Mouse (Mus musculus): ENCODE results near the gene Ccdc80. TPM values are rescaled to one million over a fixed set of nuclear protein-coding genes. Genes with fewer than 3 reads are reported as not detected.

Ccdc80 gene
- polyA plus RNA-seq, 1 experiment from 2014 or later: 88.5 TPM

GRCm38 (mm10) chr16:45117200-45117599, 24.0 kb downstream of the Ccdc80 start:
- peaks cover 6 to 15% of the 10 kb centered on the region in 2 experiments; a peak in 3 of 4 replicates for H3K4me1 ChIP-seq (ENCODE audit: control insufficient read depth in 2 of 2, insufficient read depth in 2 of 2, low read length in 2 of 2)
- H3K4me2 ChIP-seq (ENCODE audit: low read length): no peak overlapping the region
- H3K27me3 ChIP-seq (ENCODE audit: control insufficient read depth, insufficient read depth, low read length): no peaks in the 10 kb centered on the region
- H3K36me3 ChIP-seq (ENCODE audit: control insufficient read depth, insufficient read depth, low read length): peaks cover 58% of the 10 kb centered on the region
- no peak for ATAC-seq (ENCODE audit: insufficient number of reproducible peaks, insufficient read depth, low FRiP score, low read depth)
- no peaks in the 10 kb centered on the region for H3K9me3 ChIP-seq (ENCODE audit: control insufficient read depth, low read length)
- H3K27ac ChIP-seq (replicated peaks in 1 of 2; ENCODE audit: control insufficient read depth in 1 of 2, insufficient read depth in 1 of 2, low read depth in 2 of 2, low read length in 2 of 2): no peak overlapping the region
- H3K4me3 ChIP-seq (ENCODE audit: control insufficient read depth in 1 of 2, insufficient read depth in 1 of 2, low read depth in 1 of 2, low read length in 2 of 2): no peak overlapping the region
- H3K9ac ChIP-seq (ENCODE audit: low read length): no peak overlapping the region
- WGBS: 91% methylated on average over 3 of the region's 3 CpGs

- Histone ChIP-seq H3K4me1 (ENCODE audit: control insufficient read depth in 2 of 2, insufficient read depth in 2 of 2, low read length in 2 of 2) (peaks cover 6 to 15% of the 10 kb centered on the region in 2 experiments; a peak in 3 of 4 replicates), H3K4me2 (ENCODE audit: low read length) (no peak overlapping the region), H3K9ac (ENCODE audit: low read length) (no peak overlapping the region), H3K27me3 (ENCODE audit: control insufficient read depth, insufficient read depth, low read length) (no peaks in the 10 kb centered on the region), H3K27ac (replicated peaks in 1 of 2; ENCODE audit: control insufficient read depth in 1 of 2, insufficient read depth in 1 of 2, low read depth in 2 of 2, low read length in 2 of 2) (no peak overlapping the region), H3K4me3 (ENCODE audit: control insufficient read depth in 1 of 2, insufficient read depth in 1 of 2, low read depth in 1 of 2, low read length in 2 of 2) (no peak overlapping the region), H3K36me3 (ENCODE audit: control insufficient read depth, insufficient read depth, low read length) (peaks cover 63% of the 10 kb centered on the region), H3K9me3 (ENCODE audit: control insufficient read depth, low read length) (no peaks in the 10 kb centered on the region)
- ATAC-seq (ENCODE audit: insufficient number of reproducible peaks, insufficient read depth, low FRiP score, low read depth): no peak
- WGBS: 78% methylated on average over 3 of the region's 3 CpGs
Measured at GRCm38 (mm10) chr16:45118760-45119159, 25.6 kb downstream of the Ccdc80 start.

- Histone ChIP-seq H3K4me2 (ENCODE audit: low read length) (0 out of 2 replicates have a peak overlapping the region, but pooled peaks have one; percentile 6), H3K27ac (replicated peaks in 1 of 2; ENCODE audit: control insufficient read depth in 1 of 2, insufficient read depth in 1 of 2, low read depth in 2 of 2, low read length in 2 of 2) (peak overlapping the region in 1 of 2 experiments; percentile 39; a peak in 2 of 4 replicates), H3K4me1 (ENCODE audit: control insufficient read depth in 2 of 2, insufficient read depth in 2 of 2, low read length in 2 of 2) (peaks cover 6 to 20% of the 10 kb centered on the region in 2 experiments; a peak in 3 of 4 replicates), H3K4me3 (ENCODE audit: control insufficient read depth in 1 of 2, insufficient read depth in 1 of 2, low read depth in 1 of 2, low read length in 2 of 2) (no peak overlapping the region), H3K36me3 (ENCODE audit: control insufficient read depth, insufficient read depth, low read length) (peaks cover 54% of the 10 kb centered on the region), H3K9ac (ENCODE audit: low read length) (no peak overlapping the region; the same call in 1 of the 2 replicates), H3K27me3 (ENCODE audit: control insufficient read depth, insufficient read depth, low read length) (no peaks in the 10 kb centered on the region), H3K9me3 (ENCODE audit: control insufficient read depth, low read length) (no peaks in the 10 kb centered on the region)
- ATAC-seq (ENCODE audit: insufficient number of reproducible peaks, insufficient read depth, low FRiP score, low read depth): peak; percentile 56
- 23% methylated on average over 5 of the region's 5 CpGs for WGBS
Measured at GRCm38 (mm10) chr16:45120844-45121425, 27.7 kb downstream of the Ccdc80 start.

GRCm38 (mm10) chr16:45122571-45122970, 29.4 kb downstream of the Ccdc80 start:
- H3K4me1 ChIP-seq (ENCODE audit: control insufficient read depth in 2 of 2, insufficient read depth in 2 of 2, low read length in 2 of 2): peaks cover 6 to 20% of the 10 kb centered on the region in 2 experiments; a peak in 3 of 4 replicates
- no peaks in the 10 kb centered on the region for H3K9me3 ChIP-seq (ENCODE audit: control insufficient read depth, low read length)
- H3K27me3 ChIP-seq (ENCODE audit: control insufficient read depth, insufficient read depth, low read length): no peaks in the 10 kb centered on the region
- no peak overlapping the region for H3K27ac ChIP-seq (replicated peaks in 1 of 2; ENCODE audit: control insufficient read depth in 1 of 2, insufficient read depth in 1 of 2, low read depth in 2 of 2, low read length in 2 of 2)
- WGBS: 54% methylated on average over 5 of the region's 5 CpGs
- no peak overlapping the region for H3K9ac ChIP-seq (ENCODE audit: low read length)
- no peak overlapping the region for H3K4me2 ChIP-seq (ENCODE audit: low read length)
- no peak for ATAC-seq (ENCODE audit: insufficient number of reproducible peaks, insufficient read depth, low FRiP score, low read depth)
- H3K36me3 ChIP-seq (ENCODE audit: control insufficient read depth, insufficient read depth, low read length): peaks cover 54% of the 10 kb centered on the region
- H3K4me3 ChIP-seq (ENCODE audit: control insufficient read depth in 1 of 2, insufficient read depth in 1 of 2, low read depth in 1 of 2, low read length in 2 of 2): no peak overlapping the region

GRCm38 (mm10) chr16:45124230-45125203, 31.3 kb downstream of the Ccdc80 start:
- Histone ChIP-seq H3K27me3 (ENCODE audit: control insufficient read depth, insufficient read depth, low read length) (no peaks in the 10 kb centered on the region), H3K36me3 (ENCODE audit: control insufficient read depth, insufficient read depth, low read length) (peaks cover 49% of the 10 kb centered on the region), H3K4me1 (ENCODE audit: control insufficient read depth in 2 of 2, insufficient read depth in 2 of 2, low read length in 2 of 2) (peaks cover 6 to 20% of the 10 kb centered on the region in 2 experiments; a peak in 3 of 4 replicates), H3K27ac (replicated peaks in 1 of 2; ENCODE audit: control insufficient read depth in 1 of 2, insufficient read depth in 1 of 2, low read depth in 2 of 2, low read length in 2 of 2) (no peak overlapping the region), H3K9me3 (ENCODE audit: control insufficient read depth, low read length) (no peaks in the 10 kb centered on the region), H3K4me2 (ENCODE audit: low read length) (no peak overlapping the region), H3K4me3 (ENCODE audit: control insufficient read depth in 1 of 2, insufficient read depth in 1 of 2, low read depth in 1 of 2, low read length in 2 of 2) (no peak overlapping the region), H3K9ac (ENCODE audit: low read length) (no peak overlapping the region)
- 35% methylated on average over 9 of the region's 9 CpGs for WGBS
- no peak for ATAC-seq (ENCODE audit: insufficient number of reproducible peaks, insufficient read depth, low FRiP score, low read depth)

- no peaks in the 10 kb centered on the region for H3K27me3 ChIP-seq (ENCODE audit: control insufficient read depth, insufficient read depth, low read length)
- WGBS: 81% methylated on average over 2 of the region's 2 CpGs
- H3K27ac ChIP-seq (replicated peaks in 1 of 2; ENCODE audit: control insufficient read depth in 1 of 2, insufficient read depth in 1 of 2, low read depth in 2 of 2, low read length in 2 of 2): no peak overlapping the region
- H3K36me3 ChIP-seq (ENCODE audit: control insufficient read depth, insufficient read depth, low read length): peaks cover 40% of the 10 kb centered on the region
- ATAC-seq (ENCODE audit: insufficient number of reproducible peaks, insufficient read depth, low FRiP score, low read depth): no peak
- H3K4me3 ChIP-seq (ENCODE audit: control insufficient read depth in 1 of 2, insufficient read depth in 1 of 2, low read depth in 1 of 2, low read length in 2 of 2): no peak overlapping the region
- no peak overlapping the region for H3K4me2 ChIP-seq (ENCODE audit: low read length)
- no peaks in the 10 kb centered on the region for H3K9me3 ChIP-seq (ENCODE audit: control insufficient read depth, low read length)
- no peak overlapping the region for H3K9ac ChIP-seq (ENCODE audit: low read length)
- H3K4me1 ChIP-seq (ENCODE audit: control insufficient read depth in 2 of 2, insufficient read depth in 2 of 2, low read length in 2 of 2): peaks cover 0 to 5% of the 10 kb centered on the region in 2 experiments; a peak in 1 of 4 replicates
Measured at GRCm38 (mm10) chr16:45127936-45128710, 34.9 kb downstream of the Ccdc80 start.

GRCm38 (mm10) chr16:45141711-45142110, 48.5 kb downstream of the Ccdc80 start:
- H3K4me1 ChIP-seq (ENCODE audit: control insufficient read depth in 2 of 2, insufficient read depth in 2 of 2, low read length in 2 of 2): no peaks in the 10 kb centered on the region
- H3K36me3 ChIP-seq (ENCODE audit: control insufficient read depth, insufficient read depth, low read length): peaks cover 66% of the 10 kb centered on the region
- H3K9ac ChIP-seq (ENCODE audit: low read length): no peak overlapping the region
- H3K9me3 ChIP-seq (ENCODE audit: control insufficient read depth, low read length): no peaks in the 10 kb centered on the region
- H3K4me3 ChIP-seq (ENCODE audit: control insufficient read depth in 1 of 2, insufficient read depth in 1 of 2, low read depth in 1 of 2, low read length in 2 of 2): no peak overlapping the region
- H3K27me3 ChIP-seq (ENCODE audit: control insufficient read depth, insufficient read depth, low read length): no peaks in the 10 kb centered on the region
- no peak for ATAC-seq (ENCODE audit: insufficient number of reproducible peaks, insufficient read depth, low FRiP score, low read depth)
- WGBS: 89% methylated on average over 5 of the region's 5 CpGs
- no peak overlapping the region for H3K27ac ChIP-seq (replicated peaks in 1 of 2; ENCODE audit: control insufficient read depth in 1 of 2, insufficient read depth in 1 of 2, low read depth in 2 of 2, low read length in 2 of 2)
- no peak overlapping the region for H3K4me2 ChIP-seq (ENCODE audit: low read length)

Data from heart, embryonic 14.5 days (tissue).